Mouse (Mus musculus) kidney, postnatal 0 days (tissue): ENCODE measurements at regions not wholly inside any gene's neighbourhood (a gene's known extent, or its start where the extent isn't known, plus 50 kb on each side); places are given as distances from the start of the nearest gene placed in this dataset.

Source experiments
- ATAC-seq: fragments of 200-750 bp; cut with Nextera tagmentation; replicated peaks from 2 replicates; pipeline ENCODE4 v1.8.0; 2017; ENCODE audit warnings: low read depth, moderate number of reproducible peaks, moderate TSS enrichment, moderate library complexity; ENCODE audit not compliant: low FRiP score
- DNase-seq: peaks from one replicate; pipeline ENCODE4 v3.0.0-alpha.2; 2016; ENCODE audit warnings: low spot score
- H3K27ac ChIP-seq: fragments of 300-500 bp; sonication (generic); 2 replicates; pipeline ENCODE4 v1.5.1; 2014; ENCODE audit warnings: mild to moderate bottlenecking
- H3K27me3 ChIP-seq: fragments of 300-500 bp; sonication (generic); 2 replicates; pipeline ENCODE4 v1.6.1; 2014; ENCODE audit warnings: low read length, mixed read lengths; ENCODE audit not compliant: insufficient read depth
- H3K36me3 ChIP-seq: fragments of 300-500 bp; sonication (generic); 2 replicates; pipeline ENCODE4 v1.6.1; 2014; ENCODE audit warnings: low read length, mixed read lengths; ENCODE audit not compliant: insufficient read depth
- H3K4me1 ChIP-seq: fragments of 300-500 bp; sonication (generic); replicated peaks from 2 replicates; pipeline ENCODE4 v1.6.1; 2014; ENCODE audit warnings: antibody characterized with exemption, low read length, mixed read lengths; ENCODE audit not compliant: insufficient read depth
- H3K4me2 ChIP-seq: fragments of 300-500 bp; sonication (generic); 2 replicates; pipeline ENCODE4 v1.6.1; 2014; ENCODE audit warnings: mild to moderate bottlenecking, low read length, moderate library complexity, mixed read lengths
- H3K4me3 ChIP-seq: fragments of 300-500 bp; sonication (generic); replicated peaks from 2 replicates; pipeline ENCODE4 v1.5.1; 2014; ENCODE audit warnings: low read depth, low read length
- H3K9ac ChIP-seq: fragments of 300-500 bp; sonication (generic); 2 replicates; pipeline ENCODE4 v1.6.1; 2014; ENCODE audit warnings: low read depth, low read length
- H3K9me3 ChIP-seq: fragments of 300-500 bp; sonication (generic); replicated peaks from 2 replicates; pipeline ENCODE4 v1.6.1; 2016; ENCODE audit warnings: low read length, inconsistent platforms, mixed read lengths
- CTCF ChIP-seq: IDR thresholded peaks from 2 replicates; pipeline ENCODE4 v1.5.1; 2016; ENCODE audit warnings: antibody characterized with exemption, low read depth, mild to moderate bottlenecking, moderate library complexity
- WGBS: fragments of 180-500 bp; shearing (Covaris S2); extraction: QIAGEN DNeasy Blood & Tissue Kit; methylation state at CpG from one replicate; pipeline ENCODE4 v1.1.7; 2014; 5-methylcytosine and 5-hydroxymethylcytosine counted together

GRCm38 (mm10) chr7:123642596-123642995, 142.3 kb upstream of the Zkscan2 start:
- H3K27me3 ChIP-seq, result no peaks in the 10 kb centered on the region
- WGBS, result 37% methylated on average over 4 of the region's 4 CpGs
- no peak overlapping the region for H3K27ac ChIP-seq
- H3K9ac ChIP-seq, result no peak overlapping the region
- H3K4me1 ChIP-seq, result no peaks in the 10 kb centered on the region
- DNase-seq, result no peak
- no peak for ATAC-seq
- no peak for TF ChIP-seq CTCF
- no peak overlapping the region for H3K4me2 ChIP-seq
- no peak overlapping the region for H3K4me3 ChIP-seq
- H3K9me3 ChIP-seq, result no peaks in the 10 kb centered on the region
- H3K36me3 ChIP-seq, result no peaks in the 10 kb centered on the region

GRCm38 (mm10) chr7:123643426-123643825, 143.2 kb upstream of the Zkscan2 start:
- DNase-seq, result no peak
- no peak overlapping the region for H3K27ac ChIP-seq
- H3K9ac ChIP-seq, result no peak overlapping the region
- H3K9me3 ChIP-seq, result no peaks in the 10 kb centered on the region
- no peaks in the 10 kb centered on the region for H3K36me3 ChIP-seq
- H3K27me3 ChIP-seq, result no peaks in the 10 kb centered on the region
- H3K4me2 ChIP-seq, result no peak overlapping the region
- H3K4me3 ChIP-seq, result no peak overlapping the region
- ATAC-seq, result no peak
- WGBS, result 28% methylated on average over 2 of the region's 2 CpGs
- no peaks in the 10 kb centered on the region for H3K4me1 ChIP-seq
- TF ChIP-seq CTCF, result no peak

GRCm38 (mm10) chr7:123645521-123645920, 145.3 kb upstream of the Zkscan2 start:
- DNase-seq (peak; percentile 27), ATAC-seq (no peak)
- Histone ChIP-seq H3K27me3 (no peaks in the 10 kb centered on the region), H3K9ac (no peak overlapping the region), H3K4me1 (no peaks in the 10 kb centered on the region), H3K27ac (no peak overlapping the region), H3K4me3 (no peak overlapping the region), H3K9me3 (no peaks in the 10 kb centered on the region), H3K4me2 (no peak overlapping the region), H3K36me3 (no peaks in the 10 kb centered on the region)
- TF ChIP-seq CTCF, result no peak
- WGBS, result 48% methylated on average over 3 of the region's 3 CpGs

- TF ChIP-seq CTCF, result peak; percentile 30; the same call in 1 of the 2 replicates
- no peak overlapping the region for H3K27ac ChIP-seq
- no peaks in the 10 kb centered on the region for H3K27me3 ChIP-seq
- ATAC-seq (no peak), DNase-seq (no peak)
- H3K9me3 ChIP-seq, result no peaks in the 10 kb centered on the region
- 53% methylated on average over 5 of the region's 5 CpGs for WGBS
- no peak overlapping the region for H3K9ac ChIP-seq
- no peak overlapping the region for H3K4me3 ChIP-seq
- H3K36me3 ChIP-seq, result no peaks in the 10 kb centered on the region
- H3K4me1 ChIP-seq, result no peaks in the 10 kb centered on the region
- H3K4me2 ChIP-seq, result no peak overlapping the region
Measured at GRCm38 (mm10) chr7:123665459-123665858, 165.2 kb upstream of the Zkscan2 start.

GRCm38 (mm10) chr7:123684762-123685161, 184.5 kb upstream of the Zkscan2 start:
- no peak for TF ChIP-seq CTCF
- DNase-seq (no peak), ATAC-seq (no peak)
- Histone ChIP-seq H3K4me1 (no peaks in the 10 kb centered on the region), H3K9ac (no peak overlapping the region), H3K9me3 (no peaks in the 10 kb centered on the region), H3K36me3 (no peaks in the 10 kb centered on the region), H3K4me2 (no peak overlapping the region), H3K4me3 (no peak overlapping the region), H3K27ac (no peak overlapping the region), H3K27me3 (no peaks in the 10 kb centered on the region)
- 81% methylated on average over 3 of the region's 3 CpGs for WGBS

GRCm38 (mm10) chr7:123686547-123686946, 186.3 kb upstream of the Zkscan2 start:
- H3K4me2 ChIP-seq, result no peak overlapping the region
- ATAC-seq, result no peak
- H3K9ac ChIP-seq, result no peak overlapping the region
- H3K4me1 ChIP-seq, result no peaks in the 10 kb centered on the region
- H3K9me3 ChIP-seq, result no peaks in the 10 kb centered on the region
- no peak for DNase-seq
- H3K4me3 ChIP-seq, result no peak overlapping the region
- no peak for TF ChIP-seq CTCF
- H3K27me3 ChIP-seq, result no peaks in the 10 kb centered on the region
- no peak overlapping the region for H3K27ac ChIP-seq
- no peaks in the 10 kb centered on the region for H3K36me3 ChIP-seq
- WGBS, result 85% methylated on average over 3 of the region's 3 CpGs

- no peak for DNase-seq
- TF ChIP-seq CTCF, result no peak
- Histone ChIP-seq H3K27ac (no peak overlapping the region), H3K9ac (no peak overlapping the region), H3K4me3 (no peak overlapping the region), H3K9me3 (no peaks in the 10 kb centered on the region), H3K27me3 (no peaks in the 10 kb centered on the region), H3K4me2 (no peak overlapping the region), H3K36me3 (no peaks in the 10 kb centered on the region), H3K4me1 (no peaks in the 10 kb centered on the region)
- WGBS, result 79% methylated on average over 4 of the region's 4 CpGs
- ATAC-seq, result no peak
Measured at GRCm38 (mm10) chr7:123731016-123731415, 230.8 kb upstream of the Zkscan2 start.
